ENCODE assay signal across 29 mouse cellular contexts in genomic region chr17:85495012-85495754, GRCm38 (mm10).
A peak's percentile ranks its signal among the peaks of the same experiment; 100 is the strongest.
DNase-seq lines count a peak whose midpoint lies in the region; ATAC-seq and TF ChIP-seq lines count a peak whose summit lies in the region.
"Had no signal": no experiment of that assay in that cellular context is flagged by ENCODE, and none has a peak within 500 bp of the region (broad histone marks: within the 10 kb centered on the region; RNA-seq: fewer than 3 reads in every experiment).

No protein-coding gene starts in this region.

- dilution Hi-C loops in CH12.LX (cut with MboI; ENCODE audit: extremely low pct_ligation_motif_present, extremely low pct_unique_long_range_greater_than_20kb, low sequenced_read_pairs) = no loop called here

- in situ Hi-C loops in CH12.LX (cut with MboI; ENCODE audit: low pct_ligation_motif_present, low pct_unique_long_range_greater_than_20kb, low sequenced_read_pairs) = no loop called here

- 97% methylated on average over 3 of the region's 3 CpGs for WGBS in intestine, embryonic 14.5 days
- WGBS in intestine, postnatal 0 days = 94% methylated on average over 3 of the region's 3 CpGs

- no peak for TF ChIP-seq CTCF in intestine, postnatal 0 days (IDR thresholded peaks at IDR 0.05; ENCODE audit: low read depth)
- TF ChIP-seq CTCF in CH12.LX (conservative IDR thresholded peaks at IDR 0.05 in 1 of 2, IDR thresholded peaks at IDR 0.05 in 1 of 2; ENCODE audit: low read depth in 2 of 2, low read length in 2 of 2) = no peak

- H3K79me2 ChIP-seq in CH12.LX (replicated peaks; ENCODE audit: control insufficient read depth, extremely low read depth, insufficient read depth, poor library complexity, severe bottlenecking) = no peaks in the 10 kb centered on the region

- H3K36me3 ChIP-seq in intestine, embryonic 14.5 days (ENCODE audit: control insufficient read depth, insufficient read depth, low read length) = no peaks in the 10 kb centered on the region
- H3K36me3 ChIP-seq in intestine, postnatal 0 days (ENCODE audit: control insufficient read depth, insufficient read depth) = no peaks in the 10 kb centered on the region
- no peaks in the 10 kb centered on the region for H3K36me3 ChIP-seq in CH12.LX (replicated peaks in 1 of 2; ENCODE audit: control insufficient read depth in 1 of 2, insufficient read depth in 1 of 2, low read length in 1 of 2)
- H3K36me3 ChIP-seq: embryonic facial prominence, embryonic 13.5 days; heart, embryonic 12.5 days; hindbrain, embryonic 10.5 days; hindbrain, embryonic 15.5 days; intestine, embryonic 15.5 days; liver, embryonic 13.5 days; midbrain, embryonic 15.5 days had no signal

- TF ChIP-seq RAD21 in CH12.LX (IDR thresholded peaks at IDR 0.05; ENCODE audit: low read depth, low read length) = no peak

- TF ChIP-seq EP300 in CH12.LX (IDR thresholded peaks at IDR 0.05; ENCODE audit: low read length) = peak; percentile 61

- H3K27ac ChIP-seq in intestine, embryonic 14.5 days (ENCODE audit: low read depth) = no peak overlapping the region
- H3K27ac ChIP-seq in intestine, postnatal 0 days (ENCODE audit: low read depth, low read length) = no peak overlapping the region
- H3K27ac ChIP-seq in CH12.LX (ENCODE audit: insufficient read depth, low read depth) = no peak overlapping the region
- H3K27ac ChIP-seq: embryonic facial prominence, embryonic 13.5 days; hindbrain, embryonic 10.5 days; hindbrain, embryonic 15.5 days; intestine, embryonic 15.5 days; kidney, postnatal 0 days; liver, embryonic 13.5 days; midbrain, embryonic 15.5 days had no signal

- intact Hi-C loops in gastrocnemius, postnatal 36 days (cut with DNase I) = no loop called here

- TF ChIP-seq POLR2A in CH12.LX (IDR thresholded peaks at IDR 0.05; ENCODE audit: low read depth, low read length) = no peak

- ATAC-seq in intestine, embryonic 14.5 days (replicated peaks; ENCODE audit: low FRiP score, low TSS enrichment, low read depth) = no peak
- no peak for ATAC-seq in intestine, postnatal 0 days
- ATAC-seq in hematopoietic stem cell, adult 5-6 weeks (replicated peaks in 1 of 2; ENCODE audit: insufficient read depth in 1 of 2, low FRiP score in 2 of 2, low TSS enrichment in 1 of 2, low read depth in 1 of 2, poor library complexity in 2 of 2, severe bottlenecking in 2 of 2) = peak; percentile 76
- ATAC-seq in neutrophil, adult 5-6 weeks (ENCODE audit: extremely low read depth, insufficient number of reproducible peaks, low FRiP score, poor library complexity, severe bottlenecking) = peak; percentile 83
- ATAC-seq: activated CD4-positive, CD25-positive, alpha-beta regulatory T cell, adult 4 months; CD4-positive, CD25-positive, alpha-beta regulatory T cell, adult 4 months; forebrain, embryonic 16.5 days; intestine, embryonic 15.5 days; midbrain, embryonic 15.5 days had no signal

- no peak overlapping the region for H3K9ac ChIP-seq in intestine, embryonic 14.5 days (ENCODE audit: low read length)
- no peak overlapping the region for H3K9ac ChIP-seq in intestine, postnatal 0 days (ENCODE audit: low read depth, low read length)
- H3K9ac ChIP-seq in CH12.LX (ENCODE audit: insufficient read depth, low read depth) = no peak overlapping the region
- H3K9ac ChIP-seq: embryonic facial prominence, embryonic 13.5 days; heart, embryonic 12.5 days; hindbrain, embryonic 15.5 days; intestine, embryonic 15.5 days; liver, embryonic 13.5 days; midbrain, embryonic 15.5 days had no signal

- H3K4me1 ChIP-seq in intestine, embryonic 14.5 days (replicated peaks; ENCODE audit: control insufficient read depth, insufficient read depth, low read length) = no peaks in the 10 kb centered on the region
- no peaks in the 10 kb centered on the region for H3K4me1 ChIP-seq in intestine, postnatal 0 days (replicated peaks; ENCODE audit: control insufficient read depth, insufficient read depth, low read length)
- peaks cover 0 to 14% of the 10 kb centered on the region in 2 experiments; a peak in 2 of 4 replicates for H3K4me1 ChIP-seq in CH12.LX (ENCODE audit: control insufficient read depth in 1 of 2, insufficient read depth in 2 of 2)
- H3K4me1 ChIP-seq: embryonic facial prominence, embryonic 13.5 days; heart, embryonic 12.5 days; hindbrain, embryonic 10.5 days; hindbrain, embryonic 15.5 days; intestine, embryonic 15.5 days; liver, embryonic 13.5 days; midbrain, embryonic 15.5 days had no signal

- H3K27me3 ChIP-seq in intestine, embryonic 14.5 days (replicated peaks; ENCODE audit: control insufficient read depth, insufficient read depth, low read length) = peaks cover 29% of the 10 kb centered on the region
- H3K27me3 ChIP-seq in intestine, postnatal 0 days (replicated peaks; ENCODE audit: control insufficient read depth, insufficient read depth, low read length) = peaks cover 20% of the 10 kb centered on the region
- H3K27me3 ChIP-seq in CH12.LX (replicated peaks) = no peaks in the 10 kb centered on the region

- no peaks in the 10 kb centered on the region for H3K9me3 ChIP-seq in intestine, embryonic 14.5 days (ENCODE audit: control insufficient read depth, low read length)
- H3K9me3 ChIP-seq in intestine, postnatal 0 days (ENCODE audit: control insufficient read depth) = peaks cover 4% of the 10 kb centered on the region; the same call in 1 of the 2 replicates
- peaks cover 7% of the 10 kb centered on the region for H3K9me3 ChIP-seq in CH12.LX (replicated peaks; ENCODE audit: low read length)
- H3K9me3 ChIP-seq: hindbrain, embryonic 15.5 days; intestine, embryonic 15.5 days; liver, embryonic 13.5 days had no signal

- peak; percentile 24 for DNase-seq in intestine, embryonic 14.5 days (ENCODE audit: low spot score)
- peak; percentile 61 for DNase-seq in CH12.LX (ENCODE audit: extremely low read depth)
- no peak for DNase-seq in urinary bladder, adult 18-20 months (ENCODE audit: low spot score in 2 of 2)
- DNase-seq in gastrocnemius, postnatal 36 days = no peak
- DNase-seq: adrenal gland, adult 8-10 months; cerebellum, adult 11 months; cerebellum, adult 9-11 months; kidney, adult 8-10 months; kidney, postnatal 4 days; left cerebral cortex, postnatal 4 days; liver, embryonic 13.5 days; lung, adult 2 months; lung, postnatal 14 days; right cerebral cortex, adult 18-20 months; right cerebral cortex, postnatal 4 days; thymus, postnatal 4 days had no signal

- no peak overlapping the region for H3K4me2 ChIP-seq in intestine, embryonic 14.5 days (ENCODE audit: low read length)
- H3K4me2 ChIP-seq in intestine, postnatal 0 days (replicated peaks; ENCODE audit: low read depth) = no peak overlapping the region
- H3K4me2 ChIP-seq in CH12.LX (ENCODE audit: insufficient read depth, low read depth, poor library complexity, severe bottlenecking) = no peak overlapping the region
- H3K4me2 ChIP-seq: embryonic facial prominence, embryonic 13.5 days; heart, embryonic 12.5 days; hindbrain, embryonic 15.5 days; intestine, embryonic 15.5 days; liver, embryonic 13.5 days; midbrain, embryonic 15.5 days had no signal

- no peak overlapping the region for H3K4me3 ChIP-seq in intestine, embryonic 14.5 days (ENCODE audit: low read depth, low read length)
- H3K4me3 ChIP-seq in intestine, postnatal 0 days (ENCODE audit: low read depth, low read length) = no peak overlapping the region
- no peak overlapping the region for H3K4me3 ChIP-seq in CH12.LX (replicated peaks in 1 of 3; ENCODE audit: low read depth in 2 of 3, low read length in 2 of 3, poor library complexity in 1 of 3)
- H3K4me3 ChIP-seq: embryonic facial prominence, embryonic 13.5 days; heart, embryonic 12.5 days; hindbrain, embryonic 10.5 days; hindbrain, embryonic 15.5 days; intestine, embryonic 15.5 days; liver, embryonic 13.5 days; midbrain, embryonic 15.5 days had no signal

TF ChIP-seq in CH12.LX, 34 proteins besides CTCF, POLR2A, EP300 and RAD21:
- TF ChIP-seq ZMIZ1 (IDR thresholded peaks at IDR 0.05; ENCODE audit: low read depth, low read length) (no peak), USF2 (conservative IDR thresholded peaks at IDR 0.05; ENCODE audit: low read depth, low read length) (no peak), ZNF384 (IDR thresholded peaks at IDR 0.05; ENCODE audit: low read depth, low read length) (peak; percentile 78), IRF4 (IDR thresholded peaks at IDR 0.05; ENCODE audit: low read depth, low read length) (0 out of 2 replicates have a peak, but pooled peaks have one; percentile 38)
TF ChIP-seq in CH12.LX: peak in this region for 2.

Comparison
In these comparisons a context has a peak if more than half of its experiments do, and no peak if none do; other contexts are left out.
1. ATAC-seq: peak in hematopoietic stem cell, adult 5-6 weeks (2 of 2) and neutrophil, adult 5-6 weeks (single experiment); none in intestine, embryonic 14.5 days (single experiment) and intestine, postnatal 0 days (single experiment).
2. DNase-seq: peak in intestine, embryonic 14.5 days (single experiment) and CH12.LX (single experiment); none in urinary bladder, adult 18-20 months (0 of 2) and gastrocnemius, postnatal 36 days (0 of 2).